Mouse (Mus musculus): ENCODE data around the gene E130309D02Rik. TPM values are rescaled to one million over a fixed set of nuclear protein-coding genes. Genes with fewer than 3 reads are reported as not detected.

Gene E130309D02Rik
- polyA plus RNA-seq (2014; fragmentation: Illumina TruSeq; extraction: RNeasy Lipid Tissue Mini Kit (QIAGEN cat#74804); ENCODE audit: low read depth, low replicate concordance): 1.7 TPM

DNA sequence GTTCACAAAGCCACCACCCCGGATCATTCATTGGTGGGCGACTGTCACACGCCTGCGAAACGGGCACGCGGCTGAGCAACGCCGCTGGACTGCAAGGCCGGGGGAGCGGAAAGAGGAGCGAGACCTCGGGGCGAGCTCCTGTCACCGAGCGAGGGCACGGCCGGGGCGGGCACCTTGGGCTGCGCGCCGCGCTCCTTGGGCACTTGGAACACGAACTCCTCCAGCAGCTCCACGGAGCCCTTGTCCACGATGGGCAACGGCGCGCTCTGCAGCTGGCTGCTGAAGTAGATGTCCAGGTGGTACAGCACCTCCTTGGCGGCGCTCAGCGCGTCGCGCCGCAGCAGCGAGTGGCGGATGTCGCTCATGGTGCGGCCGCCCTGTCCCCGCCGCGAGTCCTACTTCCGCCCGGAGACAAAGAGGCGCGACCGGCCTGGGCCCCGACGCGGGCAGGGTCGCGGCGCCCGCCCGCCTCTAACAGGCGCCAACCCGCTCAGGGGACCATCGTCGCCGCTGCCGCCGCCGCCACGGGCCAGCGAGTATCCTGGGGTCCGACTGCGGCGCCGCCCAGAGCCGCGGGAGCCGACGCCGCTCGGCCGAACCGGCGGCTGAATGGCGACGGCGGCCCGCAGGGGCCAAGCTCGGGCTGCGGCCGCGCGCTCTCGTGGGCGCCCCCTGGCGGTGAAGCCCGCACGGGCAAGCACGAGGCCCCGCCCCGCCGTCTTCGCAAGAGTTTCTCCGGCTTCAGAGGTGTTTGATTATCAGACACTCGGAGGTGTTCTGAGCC, at the start of gene E130309D02Rik:
E130309D02Rik (minus strand) TSS at position 631 of the 784 bp plus-strand sequence.

GRCm38 (mm10) chr5:143356686-143357388, 41.7 kb upstream of the E130309D02Rik start, which contains the start of gene Grid2ip:
Grid2ip (plus strand) TSS chr5:143357338.

GRCm38 (mm10) chr5:143328690-143329495, 13.7 kb upstream of the E130309D02Rik start, which contains the start of gene Zdhhc4:
Zdhhc4 (minus strand) TSS chr5:143329256.

GRCm38 (mm10) chr5:143293404-143293803, 21.8 kb downstream of the E130309D02Rik start, which contains the start of gene Zfp853:
Zfp853 (minus strand) TSS chr5:143293623.

DNA sequence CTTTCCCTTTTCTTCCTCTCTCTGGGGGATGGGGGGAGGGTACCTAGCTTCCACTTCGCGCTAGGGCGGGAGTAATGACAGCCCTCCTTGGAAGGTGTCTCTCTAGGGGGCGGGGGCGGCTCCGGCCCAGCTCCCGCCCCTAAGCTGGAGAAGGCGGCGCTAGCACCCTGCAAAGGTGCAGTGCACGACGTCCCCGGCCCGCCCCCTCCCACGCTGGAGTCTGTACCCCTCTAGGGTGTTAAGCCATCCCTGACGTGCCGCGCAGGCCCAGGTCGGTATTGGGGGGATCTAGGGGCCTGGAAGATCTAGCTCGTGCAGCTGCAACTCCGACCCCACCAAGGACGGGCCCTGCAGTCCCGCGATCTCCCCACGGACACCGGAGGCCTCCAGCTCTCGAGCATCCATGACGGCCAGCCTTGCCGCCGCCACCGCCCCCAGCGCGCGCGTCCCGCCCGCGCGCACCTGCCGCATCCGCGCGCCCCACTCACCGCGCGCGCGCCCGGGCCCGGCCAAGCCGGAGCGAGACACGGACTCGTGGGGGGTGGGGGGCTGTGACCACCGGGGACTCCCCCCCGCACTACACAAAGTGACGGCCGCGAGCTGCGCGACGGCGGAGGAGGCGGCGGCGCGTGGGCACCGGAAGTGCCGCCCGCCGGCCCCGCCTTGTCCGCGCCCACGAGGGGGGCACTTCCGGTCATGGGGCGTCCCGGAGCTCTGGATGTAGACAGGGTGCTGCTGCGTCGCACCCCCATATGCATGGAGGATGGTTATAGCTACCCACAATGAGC, 45.6 kb downstream of the E130309D02Rik start, which contains the start of gene Zfp316:
Zfp316 (minus strand) TSS at position 660 of the 788 bp plus-strand sequence.

Other genes with a start within 250 kb of the E130309D02Rik start
- 149 TPM for gene Rnf216, start 202.4 kb downstream of the E130309D02Rik start, polyA plus RNA-seq (2014; fragmentation: Illumina TruSeq; extraction: RNeasy Lipid Tissue Mini Kit (QIAGEN cat#74804); ENCODE audit: low read depth, low replicate concordance)
- 0.07 TPM for gene Olfr718-ps1, start 167.8 kb downstream of the E130309D02Rik start, polyA plus RNA-seq (2014; fragmentation: Illumina TruSeq; extraction: RNeasy Lipid Tissue Mini Kit (QIAGEN cat#74804); ENCODE audit: low read depth, low replicate concordance)
- gene Rbak, start 134.6 kb downstream of the E130309D02Rik start, polyA plus RNA-seq (2014; fragmentation: Illumina TruSeq; extraction: RNeasy Lipid Tissue Mini Kit (QIAGEN cat#74804); ENCODE audit: low read depth, low replicate concordance): 4.0 TPM
- gene Spdye4b, start 134.3 kb downstream of the E130309D02Rik start, polyA plus RNA-seq (2014; fragmentation: Illumina TruSeq; extraction: RNeasy Lipid Tissue Mini Kit (QIAGEN cat#74804); ENCODE audit: low read depth, low replicate concordance): 35.2 TPM
- gene Spdye4a, start 88.5 kb downstream of the E130309D02Rik start, polyA plus RNA-seq (2014; fragmentation: Illumina TruSeq; extraction: RNeasy Lipid Tissue Mini Kit (QIAGEN cat#74804); ENCODE audit: low read depth, low replicate concordance): 8.0 TPM
- 5.0 TPM for gene Zfp12, start 80.2 kb downstream of the E130309D02Rik start, polyA plus RNA-seq (2014; fragmentation: Illumina TruSeq; extraction: RNeasy Lipid Tissue Mini Kit (QIAGEN cat#74804); ENCODE audit: low read depth, low replicate concordance)
- 0.52 TPM for gene Zfp316, start 45.3 kb downstream of the E130309D02Rik start, polyA plus RNA-seq (2014; fragmentation: Illumina TruSeq; extraction: RNeasy Lipid Tissue Mini Kit (QIAGEN cat#74804); ENCODE audit: low read depth, low replicate concordance)
- not detected for gene Zfp853, start 21.7 kb downstream of the E130309D02Rik start, polyA plus RNA-seq (2014; fragmentation: Illumina TruSeq; extraction: RNeasy Lipid Tissue Mini Kit (QIAGEN cat#74804); ENCODE audit: low read depth, low replicate concordance)
- 43.3 TPM for gene Zdhhc4, start 13.9 kb upstream of the E130309D02Rik start, polyA plus RNA-seq (2014; fragmentation: Illumina TruSeq; extraction: RNeasy Lipid Tissue Mini Kit (QIAGEN cat#74804); ENCODE audit: low read depth, low replicate concordance)
- gene Grid2ip, start 42.0 kb upstream of the E130309D02Rik start, polyA plus RNA-seq (2014; fragmentation: Illumina TruSeq; extraction: RNeasy Lipid Tissue Mini Kit (QIAGEN cat#74804); ENCODE audit: low read depth, low replicate concordance): not detected
- 34.5 TPM for gene Kdelr2, start 88.5 kb upstream of the E130309D02Rik start, polyA plus RNA-seq (2014; fragmentation: Illumina TruSeq; extraction: RNeasy Lipid Tissue Mini Kit (QIAGEN cat#74804); ENCODE audit: low read depth, low replicate concordance)
- gene Daglb, start 149.2 kb upstream of the E130309D02Rik start, polyA plus RNA-seq (2014; fragmentation: Illumina TruSeq; extraction: RNeasy Lipid Tissue Mini Kit (QIAGEN cat#74804); ENCODE audit: low read depth, low replicate concordance): 0.39 TPM
- 62.3 TPM for gene Rac1, start 212.7 kb upstream of the E130309D02Rik start, polyA plus RNA-seq (2014; fragmentation: Illumina TruSeq; extraction: RNeasy Lipid Tissue Mini Kit (QIAGEN cat#74804); ENCODE audit: low read depth, low replicate concordance)